Mouse (Mus musculus) liver, embryonic 18 days (tissue): ENCODE results near the gene H1fnt. TPM values are rescaled to one million over a fixed set of nuclear protein-coding genes. Genes with fewer than 3 reads are reported as not detected.

Source experiments
- polyA plus RNA-seq: library from polyadenylated mRNA; depleted of rRNA; stranded (reverse); fragments of >200 nt; gene quantifications from 2 replicates; pipeline ENCODE4 v1.2.3, GENCODE M21; 2012; rRNA removed

The H1fnt gene
- not detected in 2 replicates for polyA plus RNA-seq

GRCm38 (mm10) chr15:98257193-98257592, at the start of gene H1fnt:
TSS of gene H1fnt (minus strand) at chr15:98257293.

GRCm38 (mm10) chr15:98295628-98296551, 38.8 kb upstream of the H1fnt start, which contains the start of gene Zfp641:
TSS of gene Zfp641 (minus strand) at chr15:98296161.

GRCm38 (mm10) chr15:98234350-98234749, 22.7 kb downstream of the H1fnt start, which contains the start of gene Olfr286:
TSS of gene Olfr286 (minus strand) at chr15:98234450.

GRCm38 (mm10) chr15:98220877-98221276, 36.2 kb downstream of the H1fnt start, which contains the start of the genes Gm44579 and Olfr287:
TSS of gene Gm44579 (minus strand) at chr15:98220977.
TSS of gene Olfr287 (minus strand) at chr15:98221056.

Other genes starting within 250 kb of the H1fnt start
- gene Pfkm, start 164.7 kb downstream of the H1fnt start, polyA plus RNA-seq: 13.9 and 15.7 TPM in 2 replicates
- 6.4 and 7.5 TPM in 2 replicates for gene Senp1, start 163.5 kb downstream of the H1fnt start, polyA plus RNA-seq
- 21.9 and 23.1 TPM in 2 replicates for gene Asb8, start 91.7 kb downstream of the H1fnt start, polyA plus RNA-seq
- not detected in 2 replicates for gene Ccdc184, start 90.1 kb downstream of the H1fnt start, polyA plus RNA-seq
- gene Olfr288, start 61.8 kb downstream of the H1fnt start, polyA plus RNA-seq: not detected in 2 replicates
- not detected in 2 replicates for gene Gm44579, start 36.3 kb downstream of the H1fnt start, polyA plus RNA-seq
- not detected in 2 replicates for gene Olfr287, start 36.2 kb downstream of the H1fnt start, polyA plus RNA-seq
- gene Olfr286, start 22.8 kb downstream of the H1fnt start, polyA plus RNA-seq: not detected in 2 replicates
- 0.21 and 0.25 TPM in 2 replicates for gene Zfp641, start 38.9 kb upstream of the H1fnt start, polyA plus RNA-seq
- not detected in 2 replicates for gene Olfr285, start 60.1 kb upstream of the H1fnt start, polyA plus RNA-seq
- not detected in 2 replicates for gene Olfr284, start 83.7 kb upstream of the H1fnt start, polyA plus RNA-seq
- not detected in 2 replicates for gene Olfr283, start 123.7 kb upstream of the H1fnt start, polyA plus RNA-seq
- not detected in 2 replicates for gene Olfr282, start 173.9 kb upstream of the H1fnt start, polyA plus RNA-seq
- not detected in 2 replicates for gene Olfr281, start 195.3 kb upstream of the H1fnt start, polyA plus RNA-seq
- gene OR5BS1P, start 212.6 kb upstream of the H1fnt start, polyA plus RNA-seq: not detected in 2 replicates
- not detected in 2 replicates for gene Lalba, start 225.4 kb upstream of the H1fnt start, polyA plus RNA-seq
- not detected in 2 replicates for gene Olfr279, start 235.1 kb upstream of the H1fnt start, polyA plus RNA-seq